Mouse (Mus musculus) forebrain, postnatal 0 days (tissue): ENCODE measurements at regions not wholly inside any gene's neighbourhood (a gene's known extent, or its start where the extent isn't known, plus 50 kb on each side); places are given as distances from the start of the nearest gene placed in this dataset.
"Not testable (repeated sequence)": the region's sequence is repeated elsewhere in the genome, so short reads cannot be mapped to it uniquely, and the experiment has no call there.

Experiments used
- ATAC-seq: fragments of 200-750 bp; cut with Nextera tagmentation; 2 replicates; pipeline ENCODE4 v1.8.0; 2017; ENCODE audit warnings: mild to moderate bottlenecking, moderate library complexity
- DNase-seq: peaks from one replicate; pipeline ENCODE4 v3.0.0-alpha.2; 2015
- H3K27ac ChIP-seq: fragments of 300-500 bp; sonication (generic); 2 replicates; pipeline ENCODE4 v1.5.1; 2014; ENCODE audit warnings: low read depth, mild to moderate bottlenecking, antibody characterized with exemption, low read length, moderate library complexity, mixed read lengths
- H3K27me3 ChIP-seq: fragments of 300-500 bp; sonication (generic); 2 replicates; pipeline ENCODE4 v1.6.1; 2014; ENCODE audit warnings: mild to moderate bottlenecking, low read length, mixed read lengths; ENCODE audit not compliant: insufficient read depth
- H3K36me3 ChIP-seq: fragments of 300-500 bp; sonication (generic); 2 replicates; pipeline ENCODE4 v1.6.1; 2014; ENCODE audit warnings: mild to moderate bottlenecking, moderate library complexity; ENCODE audit not compliant: insufficient read depth
- H3K4me1 ChIP-seq: fragments of 300-500 bp; sonication (generic); 2 replicates; pipeline ENCODE4 v1.6.1; 2014; ENCODE audit warnings: antibody characterized with exemption; ENCODE audit not compliant: insufficient read depth
- H3K4me2 ChIP-seq: fragments of 300-500 bp; sonication (generic); 2 replicates; pipeline ENCODE4 v1.6.1; 2014; ENCODE audit warnings: low read depth, mild to moderate bottlenecking, moderate library complexity
- H3K4me3 ChIP-seq: fragments of 300-500 bp; sonication (generic); 2 replicates; pipeline ENCODE4 v1.5.1; 2014; ENCODE audit warnings: low read depth, low read length, mixed read lengths
- H3K9ac ChIP-seq: fragments of 300-500 bp; sonication (generic); 2 replicates; pipeline ENCODE4 v1.6.1; 2014; ENCODE audit warnings: mild to moderate bottlenecking
- H3K9me3 ChIP-seq: fragments of 300-500 bp; sonication (generic); 2 replicates; pipeline ENCODE4 v1.6.1; 2016; ENCODE audit warnings: low read length
- WGBS: fragments of 180-500 bp; shearing (Covaris S2); extraction: QIAGEN DNeasy Blood & Tissue Kit; methylation state at CpG from one replicate; pipeline ENCODE4 v1.1.7; 2014; 5-methylcytosine and 5-hydroxymethylcytosine counted together

DNA sequence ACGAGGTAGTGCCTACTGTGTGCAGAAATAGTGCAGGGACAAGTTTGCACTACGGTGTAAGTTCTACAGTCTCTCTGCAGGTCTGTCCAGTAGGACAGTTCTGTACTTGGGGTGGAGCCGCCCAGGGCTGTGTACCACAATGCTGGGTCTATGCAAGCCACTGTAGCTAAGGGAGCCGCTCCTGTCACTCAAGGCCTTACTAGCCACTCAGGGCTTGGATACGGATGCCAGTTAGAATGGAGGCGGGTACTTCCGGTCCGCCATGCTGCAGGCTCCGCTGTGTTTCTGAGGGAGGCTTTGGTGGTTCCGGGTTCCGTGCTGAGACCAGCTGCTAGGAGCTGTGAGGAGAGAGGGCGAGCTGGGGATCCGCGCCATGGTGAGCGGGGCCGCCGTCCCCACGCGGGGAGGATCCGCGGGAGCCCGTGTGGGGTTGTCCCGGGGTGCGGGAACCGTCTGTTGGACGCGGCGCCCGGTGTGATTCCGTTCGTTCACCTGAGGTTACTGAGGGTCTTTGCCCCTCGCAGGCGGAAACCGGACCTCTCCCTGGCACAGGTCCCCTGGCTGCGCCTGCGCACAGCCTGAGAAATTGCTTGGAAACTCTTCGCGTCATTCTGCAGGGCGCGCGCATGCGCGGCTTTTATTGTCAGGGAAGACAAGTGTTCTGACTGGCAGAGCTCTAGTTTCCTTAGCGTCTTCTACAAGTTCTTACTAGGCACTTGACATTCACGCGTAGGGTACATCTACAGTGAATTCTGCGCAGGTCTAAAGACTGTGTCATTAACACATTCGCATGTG lies 51.0 kb upstream of the Zfp873 start:
- DNase-seq (peak; percentile 93), ATAC-seq (peak; percentile 100)
- Histone ChIP-seq H3K9ac (0 out of 2 replicates have a peak overlapping the region, but pooled peaks have one; percentile 22), H3K4me2 (peak overlapping the region; percentile 46), H3K4me3 (peak overlapping the region; percentile 22)
- H3K27me3 ChIP-seq, H3K36me3 ChIP-seq, H3K9me3 ChIP-seq, H3K27ac ChIP-seq, H3K4me1 ChIP-seq: not testable (repeated sequence)
- under 1% methylated on average over 13 of the region's 48 CpGs for WGBS
